Mouse (Mus musculus): ENCODE results near the gene Baz2b.
"Not testable (repeated sequence)": the region's sequence is repeated elsewhere in the genome, so short reads cannot be mapped to it uniquely, and the experiment has no call there.

Gene Baz2b

GRCm38 (mm10) chr2:60090280-60090679 lies 119.4 kb downstream of the Baz2b start:
- DNase-seq (ENCODE audit: low read depth, low spot score) = no peak

DNA sequence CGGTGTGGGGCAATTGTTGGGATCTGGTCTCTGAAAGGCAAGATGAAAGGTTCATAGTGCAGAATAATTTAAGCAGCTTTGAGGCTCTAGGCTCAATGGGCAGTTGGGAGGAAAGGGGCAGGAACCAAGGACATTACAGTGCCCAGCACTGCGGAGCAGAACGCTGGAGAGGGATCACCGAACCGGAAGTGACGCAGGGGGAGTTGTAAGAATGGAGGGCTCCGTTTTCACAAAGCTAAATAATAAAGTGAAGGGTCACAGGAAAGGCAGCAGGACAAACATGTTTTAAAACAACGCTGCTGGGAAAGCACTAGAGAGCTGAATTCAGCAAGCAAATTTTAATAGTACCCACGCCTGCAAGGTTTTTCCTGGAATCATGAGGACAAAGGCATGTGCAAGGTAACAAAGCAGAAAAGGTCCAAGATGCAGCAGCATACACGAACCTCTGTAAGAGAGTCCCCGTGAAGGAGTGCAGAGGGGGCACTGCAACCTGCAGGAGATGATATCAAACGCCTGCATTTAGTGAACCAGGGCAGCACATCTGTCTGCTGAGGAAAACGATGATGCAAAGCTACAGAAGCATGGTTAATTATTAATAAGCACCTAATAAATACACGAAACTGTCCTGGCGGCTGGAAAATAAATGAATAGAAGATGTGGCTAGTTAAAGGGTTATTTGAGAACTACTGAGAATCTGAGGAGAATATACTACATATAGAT lies 120.0 kb downstream of the Baz2b start:
- DNase-seq (ENCODE audit: low read depth, low spot score) = no peak

DNA sequence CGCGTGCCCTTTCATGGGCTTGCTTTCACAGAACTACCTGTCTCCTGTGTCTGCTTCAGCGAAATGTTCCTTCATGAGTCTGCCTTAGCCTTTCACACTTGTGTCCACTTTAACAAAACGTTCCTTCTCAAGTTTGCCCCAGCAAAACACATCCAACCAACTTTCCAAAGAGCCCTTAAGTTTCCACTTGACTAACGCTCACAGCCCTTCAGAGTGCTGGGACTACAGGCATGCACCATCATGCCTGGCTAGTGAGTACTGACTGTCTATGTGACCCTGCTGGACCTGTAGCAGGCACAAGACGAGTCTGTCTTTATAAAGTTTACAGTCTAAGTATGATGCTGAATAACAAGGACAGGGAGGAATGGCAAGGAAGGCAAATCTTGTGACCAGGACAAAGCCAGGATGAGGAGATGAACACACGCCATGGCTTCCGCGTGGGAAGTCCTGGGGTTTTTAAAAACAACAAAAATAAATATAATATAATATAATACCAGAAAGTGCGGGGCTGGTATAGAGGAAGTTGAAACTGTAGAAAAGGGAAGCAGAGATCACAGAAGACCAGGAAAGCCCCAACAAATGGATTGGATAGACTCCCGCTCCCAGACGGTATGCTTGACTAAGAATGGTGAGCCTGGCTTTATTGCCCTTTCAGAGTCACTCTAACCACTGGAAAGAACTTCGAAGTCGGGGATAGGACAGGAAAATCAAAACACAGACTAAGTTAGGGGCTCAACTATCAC lies 120.7 kb downstream of the Baz2b start:
- DNase-seq (ENCODE audit: low read depth, low spot score) = no peak

DNA sequence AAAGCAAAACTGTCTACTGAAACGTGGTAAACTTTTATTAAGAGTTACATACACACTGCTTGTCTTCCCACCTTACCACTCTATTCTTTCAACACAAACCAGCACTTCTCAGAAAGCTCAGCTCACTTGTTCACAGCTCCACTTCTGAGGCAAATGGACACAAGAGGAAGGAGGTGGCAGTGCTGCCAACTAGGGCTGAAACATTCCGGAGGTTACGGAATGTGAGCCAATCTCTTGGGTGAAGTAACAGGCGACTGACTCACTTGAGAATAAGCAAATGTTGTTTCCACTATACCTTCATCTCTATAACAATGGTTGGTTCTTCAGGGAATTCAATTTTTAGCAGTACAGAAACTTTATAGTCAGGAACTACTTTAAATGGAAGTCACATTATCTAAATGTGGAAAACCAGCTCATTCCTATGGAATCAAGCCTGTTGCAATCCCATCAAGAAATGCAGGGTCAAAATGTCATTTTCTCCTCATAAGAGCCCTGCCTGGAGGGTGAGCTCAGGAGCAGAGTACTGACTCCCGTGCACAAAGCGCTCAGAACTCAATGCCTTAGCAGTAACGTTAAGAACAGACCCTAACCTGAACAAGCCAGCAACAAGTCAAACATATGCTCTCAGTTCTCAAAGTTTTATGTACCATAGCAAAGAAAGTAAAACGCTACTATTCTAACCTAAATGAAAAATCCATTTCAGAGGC lies 123.3 kb downstream of the Baz2b start:
- DNase-seq (ENCODE audit: low read depth, low spot score) = no peak

DNA sequence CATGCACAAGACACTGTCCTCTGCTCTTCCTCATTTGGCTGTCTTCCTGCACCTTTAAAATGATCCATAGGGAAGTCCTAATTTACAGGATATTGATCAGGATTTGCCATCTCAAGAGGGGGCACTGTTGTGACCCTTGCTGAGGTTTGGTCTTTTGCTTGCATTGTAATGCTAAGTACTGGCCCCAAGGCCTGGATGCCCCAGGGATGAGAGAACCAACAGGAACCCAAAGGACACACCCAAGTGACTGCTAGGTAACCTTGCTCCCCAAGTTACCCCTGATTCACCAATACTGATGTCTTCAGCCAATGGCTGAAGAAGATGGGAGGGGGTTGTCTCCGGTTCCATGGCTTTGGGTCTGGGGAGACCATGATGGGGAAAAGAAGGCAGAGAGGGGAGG lies 124.8 kb downstream of the Baz2b start:
- DNase-seq (ENCODE audit: low read depth, low spot score) = no peak

DNA sequence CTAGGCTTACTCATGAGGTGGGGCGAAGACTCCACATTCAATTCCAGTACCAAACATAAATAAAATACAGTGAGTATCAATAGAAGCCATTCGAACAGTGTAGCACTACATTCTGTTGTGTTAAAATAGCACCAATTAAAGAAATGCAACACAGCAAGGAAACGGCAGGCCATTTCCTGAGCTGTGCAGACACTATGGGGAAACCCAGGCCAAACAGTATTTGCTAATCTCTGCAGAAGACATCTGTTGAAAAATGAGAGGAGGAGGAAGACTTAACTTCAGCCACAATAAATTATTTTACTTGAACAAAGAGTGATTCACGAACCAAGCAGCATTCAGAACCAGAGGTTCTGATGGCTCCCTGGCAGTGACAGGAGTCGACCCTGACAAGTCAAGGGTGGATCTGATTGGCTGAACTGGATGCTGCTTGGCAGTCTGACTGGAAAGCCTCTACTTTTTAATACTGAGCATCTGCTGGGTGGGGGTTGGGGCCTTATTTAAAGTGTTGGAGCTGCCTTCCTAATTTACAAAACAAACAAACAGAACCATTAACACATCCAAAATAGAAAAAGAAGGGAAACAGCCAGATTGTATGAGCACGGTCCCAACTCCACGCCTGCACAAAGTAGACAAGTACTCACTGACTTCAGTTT lies 126.5 kb downstream of the Baz2b start:
- DNase-seq (ENCODE audit: low read depth, low spot score) = no peak

DNA sequence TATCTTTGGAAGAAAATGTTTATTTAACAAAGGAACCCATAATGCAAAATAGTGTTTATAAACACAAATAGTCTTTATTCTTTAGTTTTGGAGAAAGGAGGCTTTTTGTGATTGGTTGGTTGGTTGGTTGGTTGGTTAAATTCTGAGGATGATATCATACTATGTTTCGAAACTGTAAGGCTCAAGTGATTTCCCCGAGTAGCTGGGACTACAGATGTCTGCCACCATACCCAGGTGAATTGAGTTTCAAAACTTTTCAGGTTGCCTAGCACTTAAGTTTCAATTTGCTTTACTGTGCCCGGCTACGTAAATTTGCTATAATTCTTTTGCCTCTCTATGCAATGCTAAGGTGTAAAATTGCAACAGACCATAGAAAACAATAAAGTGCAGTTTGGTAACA lies 127.4 kb downstream of the Baz2b start:
- DNase-seq (ENCODE audit: low read depth, low spot score) = no peak

- DNase-seq (ENCODE audit: low read depth, low spot score) = no peak
Observed at GRCm38 (mm10) chr2:60080831-60081230, 128.8 kb downstream of the Baz2b start.

DNA sequence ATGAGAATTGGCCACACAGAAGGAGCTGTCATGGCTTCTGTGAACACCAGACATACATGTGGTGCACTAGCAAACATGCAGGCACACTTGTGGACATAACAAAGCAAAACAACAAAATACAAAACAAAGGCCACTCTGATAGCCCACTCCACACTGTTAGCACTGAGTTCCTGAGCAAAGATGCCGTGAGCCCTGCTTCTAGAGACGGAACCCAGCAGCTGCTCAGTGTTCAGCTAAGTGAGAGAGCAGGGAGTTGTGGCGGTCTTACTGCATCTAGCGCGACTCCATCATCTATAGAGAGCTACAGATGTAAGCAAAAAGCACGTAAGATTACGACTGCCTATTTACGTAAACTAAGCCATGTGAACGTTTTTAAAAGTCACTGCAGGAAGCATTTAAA lies 132.0 kb downstream of the Baz2b start:
- no peak for DNase-seq (ENCODE audit: low read depth, low spot score)

GRCm38 (mm10) chr2:60076800-60077199 lies 132.8 kb downstream of the Baz2b start:
- no peak for DNase-seq (ENCODE audit: low read depth, low spot score)

GRCm38 (mm10) chr2:60076025-60076424 lies 133.6 kb downstream of the Baz2b start:
- no peak for DNase-seq (ENCODE audit: low read depth, low spot score)

DNA sequence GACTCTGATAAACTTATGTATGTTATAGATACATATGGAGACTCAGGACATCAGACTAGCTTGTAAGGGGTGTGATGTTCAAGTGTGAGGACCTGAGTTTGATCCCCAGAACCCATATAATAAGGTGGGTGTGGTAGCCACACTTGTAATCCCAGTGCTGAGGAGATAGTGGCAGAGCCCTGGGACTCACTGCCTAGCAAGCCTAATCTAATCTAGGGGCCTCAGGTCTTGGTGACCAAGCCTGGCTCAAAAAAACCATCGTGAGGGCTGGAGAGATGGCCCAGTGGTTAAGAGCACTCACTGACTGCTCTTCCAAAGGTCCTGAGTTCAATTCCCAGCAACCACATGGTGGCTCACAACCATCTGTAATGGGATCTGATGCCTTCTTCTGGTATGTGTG lies 135.8 kb downstream of the Baz2b start:
- not testable (repeated sequence) for DNase-seq (ENCODE audit: low read depth, low spot score)

DNA sequence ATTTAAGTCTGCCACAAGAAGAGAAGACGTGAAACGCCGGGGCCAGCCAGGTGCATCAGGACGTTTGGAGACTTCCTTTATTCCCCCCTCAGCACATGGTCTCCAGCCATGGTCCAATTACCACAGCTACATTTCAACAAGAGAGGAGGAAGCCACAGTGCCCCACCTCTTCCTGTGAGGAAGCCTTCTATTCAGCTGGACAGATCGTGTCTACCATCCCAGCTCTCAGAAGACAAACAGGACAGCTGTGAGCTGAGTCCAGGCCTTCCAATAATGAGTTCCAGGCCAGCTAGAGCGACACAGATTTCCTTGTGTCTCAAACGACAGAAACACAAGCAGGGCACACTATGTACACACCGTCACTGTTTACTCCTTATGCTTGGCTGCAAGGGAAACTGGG lies 137.8 kb downstream of the Baz2b start:
- no peak for DNase-seq (ENCODE audit: low read depth, low spot score)

- no peak for DNase-seq (ENCODE audit: low read depth, low spot score)
Observed at GRCm38 (mm10) chr2:60070938-60071337, 138.7 kb downstream of the Baz2b start.

DNA sequence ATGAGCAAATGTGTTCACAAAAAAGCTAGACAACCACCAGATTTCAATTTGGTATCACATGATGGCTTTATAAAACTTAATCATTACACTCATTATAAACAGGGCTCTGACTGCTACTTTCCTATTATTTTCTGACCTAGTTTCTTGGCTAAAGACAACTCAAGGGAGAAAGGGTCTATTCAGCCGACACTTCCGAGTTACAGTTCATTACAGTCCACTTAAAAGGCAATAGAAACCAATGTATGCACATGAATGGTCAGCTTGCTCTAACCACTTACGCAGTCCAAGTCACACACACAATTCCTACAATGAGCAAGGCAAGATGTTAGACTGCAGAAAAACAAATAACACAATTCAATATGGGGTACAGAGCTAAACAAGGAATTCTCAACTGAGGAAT lies 141.2 kb downstream of the Baz2b start:
- DNase-seq (ENCODE audit: low read depth, low spot score) = no peak

- no peak for DNase-seq (ENCODE audit: low read depth, low spot score)
Observed at GRCm38 (mm10) chr2:60065415-60065814, 144.2 kb downstream of the Baz2b start.

DNA sequence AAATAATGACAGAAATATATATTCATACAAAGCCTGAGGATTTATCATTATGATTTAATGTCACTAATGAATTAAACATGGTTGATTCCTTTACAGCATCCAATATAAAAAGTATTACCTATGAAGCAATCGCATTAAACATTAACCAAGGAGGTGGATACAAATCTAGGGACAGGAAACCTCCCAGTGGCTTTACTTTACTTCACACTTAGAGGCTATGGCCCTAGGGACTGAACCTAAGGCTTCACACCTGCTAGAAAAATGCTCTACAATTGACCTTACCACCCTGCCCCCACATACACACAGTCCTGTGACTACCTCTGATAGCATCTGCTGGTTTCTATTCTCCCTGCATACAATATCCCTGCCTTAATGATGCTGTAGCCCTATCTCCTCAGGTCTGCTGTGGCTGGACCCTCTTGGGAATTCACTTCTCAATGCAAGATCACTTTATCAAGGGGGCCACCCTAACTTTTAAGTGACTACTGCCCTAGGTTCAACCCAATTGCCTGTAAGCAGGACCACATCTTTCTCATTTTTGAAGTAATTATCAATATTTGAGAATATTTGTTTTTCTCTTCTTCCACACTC lies 149.4 kb downstream of the Baz2b start:
- DNase-seq (ENCODE audit: low read depth, low spot score) = no peak

- no peak for DNase-seq (ENCODE audit: low read depth, low spot score)
Observed at GRCm38 (mm10) chr2:60059300-60059699, 150.3 kb downstream of the Baz2b start.

DNA sequence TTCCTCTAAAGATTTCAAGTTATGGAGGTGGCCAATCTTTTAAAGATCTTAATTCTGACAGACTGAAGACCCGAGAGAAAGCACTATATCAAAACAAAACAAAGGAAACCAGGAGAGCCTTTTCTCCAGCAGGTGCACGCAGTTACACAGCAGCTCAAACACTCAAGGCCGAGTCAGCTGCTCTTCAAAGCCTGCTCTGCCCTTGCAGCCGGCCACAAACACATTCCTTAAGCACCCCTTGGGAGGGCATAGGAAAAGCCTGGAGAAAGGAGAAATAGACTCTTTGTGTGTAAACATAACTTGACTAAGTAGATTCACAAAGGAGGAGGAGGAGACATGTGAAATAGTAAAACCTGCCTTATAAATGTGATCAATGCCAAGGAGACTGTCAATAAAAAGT lies 153.6 kb downstream of the Baz2b start:
- DNase-seq (ENCODE audit: low read depth, low spot score) = no peak

- no peak for DNase-seq (ENCODE audit: low read depth, low spot score)
Observed at GRCm38 (mm10) chr2:60054808-60055535, 154.7 kb downstream of the Baz2b start.

Data from embryo, embryonic 11.5 days (tissue).